Mouse (Mus musculus) lung, postnatal 0 days (tissue): ENCODE measurements around the gene Acot13.
"Not testable (repeated sequence)": the region's sequence is repeated elsewhere in the genome, so short reads cannot be mapped to it uniquely, and the experiment has no call there.

Source experiments
- CTCF ChIP-seq: IDR thresholded peaks from 2 replicates; pipeline ENCODE4 v1.5.1; 2016; ENCODE audit warnings: antibody characterized with exemption, mild to moderate bottlenecking
- EP300 ChIP-seq: IDR thresholded peaks from 2 replicates; pipeline ENCODE4 v1.6.1; 2016; ENCODE audit warnings: antibody characterized with exemption, mild to moderate bottlenecking, control low read depth

- not testable (repeated sequence) for TF ChIP-seq CTCF, EP300
These were observed 6.4 kb upstream of the Acot13 start for GRCm38 (mm10) chr13:24837765-24838164.
